Mouse (Mus musculus) MEL (cell line): Measurements from ENCODE around the gene Stambp. TPM values are rescaled to one million over a fixed set of nuclear protein-coding genes. Genes with fewer than 3 reads are reported as not detected.

ENCODE experiments used
- DNase-seq: peaks from one replicate; pipeline ENCODE4 v3.0.0; 2011; ENCODE audit warnings: low read depth, low spot score
- H3K27ac ChIP-seq: 2 replicates; pipeline ENCODE4 v1.5.1; 2012; ENCODE audit warnings: low read depth, mild to moderate bottlenecking, control low read depth, low read length, moderate library complexity; ENCODE audit not compliant: control insufficient read depth
- H3K27me3 ChIP-seq, 2 experiments: fragments of 150-350 bp in 1 of 2; sonication (generic) in 1 of 2; 2 replicates each; pipeline ENCODE4 v1.6.1; 2012; ENCODE audit warnings: low read length in 2 of 2, mild to moderate bottlenecking in 2 of 2, improper control_type of control experiment in 1 of 2, moderate library complexity in 1 of 2; ENCODE audit not compliant: insufficient read depth in 2 of 2, control insufficient read depth in 1 of 2
- H3K36me3 ChIP-seq, 2 experiments: 2 replicates each; pipeline ENCODE4 v1.6.1; 2012 to 2014; ENCODE audit warnings: low read length in 2 of 2, improper control_type of control experiment in 1 of 2, inconsistent platforms in 1 of 2, mild to moderate bottlenecking in 1 of 2; ENCODE audit not compliant: insufficient read depth in 2 of 2, control insufficient read depth in 1 of 2
- H3K4me1 ChIP-seq, 2 experiments: fragments of 150-350 bp in 1 of 2; sonication (generic) in 1 of 2; 2 replicates each; pipeline ENCODE4 v1.6.1; 2012; ENCODE audit warnings: low read length in 2 of 2, improper control_type of control experiment in 1 of 2, mild to moderate bottlenecking in 1 of 2; ENCODE audit not compliant: insufficient read depth in 2 of 2, control insufficient read depth in 1 of 2
- H3K4me3 ChIP-seq, 2 experiments: fragments of 150-350 bp in 1 of 2; sonication (generic) in 1 of 2; 2 replicates each; pipeline ENCODE4 v1.5.1; 2012; ENCODE audit warnings: low read depth in 2 of 2, low read length in 2 of 2, mild to moderate bottlenecking in 2 of 2, moderate library complexity in 2 of 2, control low read depth in 1 of 2, improper control_type of control experiment in 1 of 2; ENCODE audit not compliant: control insufficient read depth in 1 of 2, insufficient read depth in 1 of 2
- H3K79me2 ChIP-seq: 2 replicates; pipeline ENCODE4 v1.6.1; 2012; ENCODE audit warnings: mild to moderate bottlenecking, low read length, moderate library complexity; ENCODE audit not compliant: control insufficient read depth, poor library complexity, insufficient read depth
- H3K9ac ChIP-seq: 2 replicates; pipeline ENCODE4 v1.6.1; 2012; ENCODE audit warnings: low read depth, mild to moderate bottlenecking, control low read depth, low read length, moderate library complexity; ENCODE audit not compliant: control insufficient read depth, poor library complexity, severe bottlenecking
- H3K9me3 ChIP-seq: fragments of 150-350 bp; sonication (generic); replicated peaks from 2 replicates; pipeline ENCODE4 v1.6.1; 2012; ENCODE audit warnings: mild to moderate bottlenecking, low read length, improper control_type of control experiment, moderate library complexity; ENCODE audit not compliant: insufficient read depth
- CHD1 ChIP-seq: IDR thresholded peaks from 2 replicates; pipeline ENCODE4 v1.6.1; 2012; ENCODE audit warnings: low read depth, mild to moderate bottlenecking, inconsistent platforms, low read length, improper control_type of control experiment
- CHD2 ChIP-seq: IDR thresholded peaks from 2 replicates; pipeline ENCODE4 v1.6.1; 2011; ENCODE audit warnings: low read length, improper control_type of control experiment
- CTCF ChIP-seq, 3 experiments: IDR thresholded peaks in 2 of 3; conservative IDR thresholded peaks in 1 of 3; 2 replicates each; pipeline ENCODE4 v1.5.1; 2011 to 2012; ENCODE audit warnings: low read length in 3 of 3, low read depth in 2 of 3, mild to moderate bottlenecking in 2 of 3, improper control_type of control experiment in 1 of 3, inconsistent platforms in 1 of 3, mixed read lengths in 1 of 3, moderate library complexity in 1 of 3; ENCODE audit not compliant: control insufficient read depth in 1 of 3, insufficient read depth in 1 of 3, poor library complexity in 1 of 3, severe bottlenecking in 1 of 3
- E2F4 ChIP-seq: IDR thresholded peaks from 2 replicates; pipeline ENCODE4 v1.6.1; 2011; ENCODE audit warnings: low read depth, low read length, improper control_type of control experiment, borderline replicate concordance
- ELF1 ChIP-seq: IDR thresholded peaks from 2 replicates; pipeline ENCODE4 v1.6.1; 2014; ENCODE audit warnings: low read depth, mild to moderate bottlenecking, inconsistent platforms, low read length, improper control_type of control experiment, moderate library complexity
- EP300 ChIP-seq, 2 experiments: IDR thresholded peaks; 2 replicates each; pipeline ENCODE4 v1.6.1; 2011; ENCODE audit warnings: improper control_type of control experiment in 2 of 2, low read length in 2 of 2, low read depth in 1 of 2, mild to moderate bottlenecking in 1 of 2
- ETS1 ChIP-seq: IDR thresholded peaks from 2 replicates; pipeline ENCODE4 v1.6.1; 2012; ENCODE audit warnings: low read depth, mild to moderate bottlenecking, inconsistent platforms, low read length, improper control_type of control experiment, moderate library complexity
- GABPA ChIP-seq: IDR thresholded peaks from 2 replicates; pipeline ENCODE4 v1.6.1; 2012; ENCODE audit warnings: low read depth, mild to moderate bottlenecking, inconsistent platforms, low read length, improper control_type of control experiment, moderate library complexity
- GATA1 ChIP-seq: IDR thresholded peaks from 2 replicates; pipeline ENCODE4 v1.6.1; 2011; ENCODE audit warnings: low read depth, low read length, improper control_type of control experiment
- HCFC1 ChIP-seq: IDR thresholded peaks from 2 replicates; pipeline ENCODE4 v1.6.1; 2012; ENCODE audit warnings: low read depth, mild to moderate bottlenecking, inconsistent platforms, low read length, improper control_type of control experiment, moderate library complexity
- KAT2A ChIP-seq: conservative IDR thresholded peaks from 2 replicates; pipeline ENCODE4 v1.6.1; 2012; ENCODE audit warnings: low read depth, low read length, improper control_type of control experiment, inconsistent platforms
- MAFK ChIP-seq: IDR thresholded peaks from 2 replicates; pipeline ENCODE4 v1.6.1; 2011; ENCODE audit warnings: low read depth, mild to moderate bottlenecking, low read length, improper control_type of control experiment, borderline replicate concordance
- MAZ ChIP-seq: IDR thresholded peaks from 2 replicates; pipeline ENCODE4 v1.6.1; 2012; ENCODE audit warnings: low read depth, mild to moderate bottlenecking, inconsistent platforms, low read length, improper control_type of control experiment
- MEF2A ChIP-seq: IDR thresholded peaks from 2 replicates; pipeline ENCODE4 v1.6.1; 2014; ENCODE audit warnings: low read depth, mild to moderate bottlenecking, inconsistent platforms, low read length, improper control_type of control experiment; ENCODE audit not compliant: poor library complexity, insufficient replicate concordance, severe bottlenecking; ENCODE audit errors: extremely low read depth
- MXI1 ChIP-seq: IDR thresholded peaks from 2 replicates; pipeline ENCODE4 v1.6.1; 2011; ENCODE audit warnings: mild to moderate bottlenecking, low read depth, low read length, improper control_type of control experiment
- NELFE ChIP-seq: IDR thresholded peaks from 2 replicates; pipeline ENCODE4 v1.6.1; 2011; ENCODE audit warnings: low read depth, low read length, improper control_type of control experiment
- NRF1 ChIP-seq: IDR thresholded peaks from 2 replicates; pipeline ENCODE4 v1.6.1; 2014; ENCODE audit warnings: low read depth, mild to moderate bottlenecking, inconsistent platforms, low read length, improper control_type of control experiment, moderate library complexity; ENCODE audit not compliant: poor library complexity, insufficient read depth, severe bottlenecking
- POLR2A ChIP-seq, 2 experiments: IDR thresholded peaks; 2 replicates each; pipeline ENCODE4 v1.6.1; 2011 to 2012; ENCODE audit warnings: low read length in 2 of 2, mild to moderate bottlenecking in 2 of 2, control low read depth in 1 of 2, improper control_type of control experiment in 1 of 2, low read depth in 1 of 2, moderate library complexity in 1 of 2; ENCODE audit not compliant: control insufficient read depth in 1 of 2, insufficient read depth in 1 of 2, poor library complexity in 1 of 2
- POLR2AphosphoS2 ChIP-seq: IDR thresholded peaks from 2 replicates; pipeline ENCODE4 v1.6.1; 2011; ENCODE audit warnings: low read length, improper control_type of control experiment
- POLR2AphosphoS5 ChIP-seq: IDR thresholded peaks from 2 replicates; pipeline ENCODE4 v1.6.1; 2012; ENCODE audit warnings: low read depth, borderline replicate concordance, mild to moderate bottlenecking, inconsistent platforms, low read length, moderate library complexity, mixed read lengths
- RAD21 ChIP-seq: IDR thresholded peaks from 2 replicates; pipeline ENCODE4 v1.6.1; 2011; ENCODE audit warnings: mild to moderate bottlenecking, low read depth, low read length, improper control_type of control experiment
- SIN3A ChIP-seq: IDR thresholded peaks from 2 replicates; pipeline ENCODE4 v1.6.1; 2012; ENCODE audit warnings: low read length, improper control_type of control experiment, inconsistent platforms
- TAL1 ChIP-seq: IDR thresholded peaks from 2 replicates; pipeline ENCODE4 v1.6.1; 2012; ENCODE audit warnings: mild to moderate bottlenecking, inconsistent platforms, low read length, moderate library complexity, mixed read lengths
- TBP ChIP-seq: IDR thresholded peaks from 2 replicates; pipeline ENCODE4 v1.8.0; 2011; ENCODE audit warnings: low read depth, low read length, improper control_type of control experiment
- USF1 ChIP-seq: IDR thresholded peaks from 2 replicates; pipeline ENCODE4 v1.6.1; 2014; ENCODE audit warnings: low read depth, mild to moderate bottlenecking, inconsistent platforms, low read length, improper control_type of control experiment, moderate library complexity
- ZKSCAN1 ChIP-seq: IDR thresholded peaks from 2 replicates; pipeline ENCODE4 v1.6.1; 2012; ENCODE audit warnings: low read depth, mild to moderate bottlenecking, inconsistent platforms, low read length, improper control_type of control experiment, moderate library complexity
- ZMIZ1 ChIP-seq: IDR thresholded peaks from 2 replicates; pipeline ENCODE4 v1.6.1; 2012; ENCODE audit warnings: low read depth, mild to moderate bottlenecking, inconsistent platforms, low read length, improper control_type of control experiment, moderate library complexity
- ZNF384 ChIP-seq: IDR thresholded peaks from 2 replicates; pipeline ENCODE4 v1.6.1; 2012; ENCODE audit warnings: low read depth, mild to moderate bottlenecking, inconsistent platforms, low read length, improper control_type of control experiment
- polyA plus RNA-seq, 2 experiments: library from polyadenylated mRNA; stranded (reverse) in 1 of 2; unstranded in 1 of 2; fragments of >175 nt in 1 of 2; fragments of >200 nt in 1 of 2; gene quantifications; 2 replicates each; pipeline versions ENCODE4 v1.2.1 to v1.2.4; 2012; ENCODE audit warnings: low replicate concordance in 2 of 2, low read depth in 1 of 2; ENCODE audit not compliant: insufficient read length in 2 of 2, insufficient read depth in 1 of 2, missing spikeins in 1 of 2
- total RNA-seq: library from RNA; depleted of rRNA; stranded (reverse); fragments of 300-350 nt; gene quantifications from 2 replicates; pipeline ENCODE4 v1.2.3, GENCODE M21; 2012

Gene Stambp
- total and polyA plus RNA-seq, 3 experiments: 4.0 to 18.3 TPM; not detected in 1

GRCm38 (mm10) chr6:83507168-83507546, 65.4 kb downstream of the Stambp start:
- H3K9me3 ChIP-seq: no peaks in the 10 kb centered on the region
- TF ChIP-seq CHD1 (peak; percentile 75; the same call in 1 of the 2 replicates), CTCF (IDR thresholded peaks at IDR 0.05 in 2 of 3, conservative IDR thresholded peaks at IDR 0.05 in 1 of 3; ENCODE audit: control insufficient read depth in 1 of 3, insufficient read depth in 1 of 3, low read depth in 2 of 3, low read length in 3 of 3, poor library complexity in 1 of 3, severe bottlenecking in 1 of 3) (no peak)
- no peak for DNase-seq
- H3K79me2 ChIP-seq: no peaks in the 10 kb centered on the region; the same call in none of the 2 replicates
- peak overlapping the region; percentile 72 for H3K9ac ChIP-seq
- H3K4me1 ChIP-seq: peaks cover 5 to 12% of the 10 kb centered on the region in 2 experiments
- peak overlapping the region; percentile 53 to 76 for H3K4me3 ChIP-seq
- no peaks in the 10 kb centered on the region for H3K27me3 ChIP-seq
- H3K27ac ChIP-seq: peak overlapping the region; percentile 79
- peaks cover 0 to 11% of the 10 kb centered on the region in 2 experiments; a peak in 2 of 4 replicates for H3K36me3 ChIP-seq

- Histone ChIP-seq H3K27me3 (no peaks in the 10 kb centered on the region), H3K4me1 (peaks cover 5 to 12% of the 10 kb centered on the region in 2 experiments)
- TF ChIP-seq HCFC1: peak; percentile 93
- TF ChIP-seq MAZ: peak; percentile 29; the same call in 1 of the 2 replicates
- peak; percentile 68; the same call in 1 of the 2 replicates for TF ChIP-seq MEF2A
- TF ChIP-seq ZMIZ1: peak; percentile 94
- peak; percentile 89 to 96 for TF ChIP-seq POLR2A (IDR thresholded peaks at IDR 0.05; ENCODE audit: control insufficient read depth in 1 of 2, insufficient read depth in 1 of 2, low read depth in 1 of 2, low read length in 2 of 2, poor library complexity in 1 of 2)
- TF ChIP-seq CHD1: peak; percentile 85; the same call in 1 of the 2 replicates
- peak; percentile 34; the same call in 1 of the 2 replicates for TF ChIP-seq GATA1
- TF ChIP-seq RAD21: no peak
- no peak for TF ChIP-seq CTCF (IDR thresholded peaks at IDR 0.05 in 2 of 3, conservative IDR thresholded peaks at IDR 0.05 in 1 of 3; ENCODE audit: control insufficient read depth in 1 of 3, insufficient read depth in 1 of 3, low read depth in 2 of 3, low read length in 3 of 3, poor library complexity in 1 of 3, severe bottlenecking in 1 of 3)
- TF ChIP-seq KAT2A: peak; percentile 64
- peak; percentile 81 for TF ChIP-seq ZNF384
- TF ChIP-seq MAFK: no peak
- TF ChIP-seq POLR2AphosphoS5: no peak
- peak; percentile 99 for TF ChIP-seq ELF1
- TF ChIP-seq CHD2: peak; percentile 99
- peak; percentile 88 for TF ChIP-seq NELFE
- TF ChIP-seq MXI1: peak; percentile 74
- no peak for TF ChIP-seq E2F4
- TF ChIP-seq POLR2AphosphoS2: peak; percentile 90
- no peak for TF ChIP-seq ZKSCAN1
- no peak for TF ChIP-seq TAL1
- TF ChIP-seq EP300 (IDR thresholded peaks at IDR 0.05; ENCODE audit: low read depth in 1 of 2, low read length in 2 of 2): peak in 1 of 2 experiments; percentile 15; a peak in 1 of 4 replicates
- peak; percentile 73 for TF ChIP-seq ETS1
- peak; percentile 58; the same call in 1 of the 2 replicates for TF ChIP-seq GABPA
- TF ChIP-seq NRF1: peak; percentile 60; the same call in 1 of the 2 replicates
- TF ChIP-seq SIN3A: peak; percentile 79
- peak; percentile 62; the same call in 1 of the 2 replicates for TF ChIP-seq USF1
- peak; percentile 84 for TF ChIP-seq TBP
Measured at GRCm38 (mm10) chr6:83506258-83507167, 66.0 kb downstream of the Stambp start, which contains the start of gene Dguok. TSS of gene Dguok (minus strand) at chr6:83506969.

More at GRCm38 (mm10) chr6:83506258-83507167, 66.0 kb downstream of the Stambp start, which contains the start of gene Dguok:
- H3K27ac ChIP-seq: peak within 1 kb of the TSS; percentile 87
- no peaks in the 10 kb centered on the region; the same call in none of the 2 replicates for H3K79me2 ChIP-seq
- peaks cover 0 to 11% of the 10 kb centered on the region in 2 experiments; a peak in 2 of 4 replicates for H3K36me3 ChIP-seq
- H3K9me3 ChIP-seq: no peaks in the 10 kb centered on the region
- peak within 1 kb of the TSS; percentile 63 to 76 for H3K4me3 ChIP-seq
- DNase-seq: peak; percentile 100
- peak within 1 kb of the TSS; percentile 72 for H3K9ac ChIP-seq
